Mouse (Mus musculus): Measurements from ENCODE around the gene Olfr521. TPM values are rescaled to one million over a fixed set of nuclear protein-coding genes. Genes with fewer than 3 reads are reported as not detected.

The Olfr521 gene
- total and polyA plus RNA-seq, 3 experiments: not detected

GRCm38 (mm10) chr7:99790816-99791215 is 27.5 kb downstream of the Olfr521 start:
- DNase-seq (ENCODE audit: extremely low read depth): no peak
- Histone ChIP-seq H3K4me3 (replicated peaks in 1 of 3; ENCODE audit: low read depth in 2 of 3, low read length in 2 of 3, poor library complexity in 1 of 3) (no peak overlapping the region), H3K36me3 (replicated peaks in 1 of 2; ENCODE audit: control insufficient read depth in 1 of 2, insufficient read depth in 1 of 2, low read length in 1 of 2) (no peaks in the 10 kb centered on the region), H3K9ac (ENCODE audit: insufficient read depth, low read depth) (no peak overlapping the region), H3K27me3 (replicated peaks) (no peaks in the 10 kb centered on the region), H3K4me1 (ENCODE audit: control insufficient read depth in 1 of 2, insufficient read depth in 2 of 2) (peaks cover 10 to 34% of the 10 kb centered on the region in 2 experiments; a peak in 3 of 4 replicates), H3K79me2 (replicated peaks; ENCODE audit: control insufficient read depth, extremely low read depth, insufficient read depth, poor library complexity, severe bottlenecking) (no peaks in the 10 kb centered on the region), H3K27ac (ENCODE audit: insufficient read depth, low read depth) (no peak overlapping the region), H3K4me2 (ENCODE audit: insufficient read depth, low read depth, poor library complexity, severe bottlenecking) (no peak overlapping the region), H3K9me3 (replicated peaks; ENCODE audit: low read length) (peaks cover 23% of the 10 kb centered on the region)
- in situ Hi-C loops (cut with MboI; ENCODE audit: low pct_ligation_motif_present, low pct_unique_long_range_greater_than_20kb, low sequenced_read_pairs) (no loop called here), dilution Hi-C loops (cut with MboI; ENCODE audit: extremely low pct_ligation_motif_present, extremely low pct_unique_long_range_greater_than_20kb, low sequenced_read_pairs) (no loop called here)
- TF ChIP-seq E2F4 (IDR thresholded peaks at IDR 0.05; ENCODE audit: insufficient replicate concordance, low read depth, low read length) (no peak), CTCF (conservative IDR thresholded peaks at IDR 0.05 in 1 of 2, IDR thresholded peaks at IDR 0.05 in 1 of 2; ENCODE audit: low read depth in 2 of 2, low read length in 2 of 2) (no peak), KAT2A (IDR thresholded peaks at IDR 0.05; ENCODE audit: insufficient replicate concordance, low read length) (no peak), JUND (conservative IDR thresholded peaks at IDR 0.05; ENCODE audit: low read depth, low read length) (no peak), USF1 (IDR thresholded peaks at IDR 0.05; ENCODE audit: low read depth, low read length) (no peak), GABPA (IDR thresholded peaks at IDR 0.05; ENCODE audit: insufficient replicate concordance, low read depth, low read length) (no peak), NRF1 (IDR thresholded peaks at IDR 0.05; ENCODE audit: low read depth, low read length) (no peak), MAZ (IDR thresholded peaks at IDR 0.05; ENCODE audit: low read depth, low read length) (no peak), ZC3H11A (IDR thresholded peaks at IDR 0.05; ENCODE audit: low read depth, low read length) (no peak)

- in situ Hi-C loops (cut with MboI; ENCODE audit: low pct_ligation_motif_present, low pct_unique_long_range_greater_than_20kb, low sequenced_read_pairs): no loop called here
- Histone ChIP-seq H3K79me2 (replicated peaks; ENCODE audit: control insufficient read depth, extremely low read depth, insufficient read depth, poor library complexity, severe bottlenecking) (no peaks in the 10 kb centered on the region), H3K4me2 (ENCODE audit: insufficient read depth, low read depth, poor library complexity, severe bottlenecking) (no peak overlapping the region), H3K9ac (ENCODE audit: insufficient read depth, low read depth) (no peak overlapping the region), H3K27ac (ENCODE audit: insufficient read depth, low read depth) (no peak overlapping the region; the same call in 1 of the 2 replicates), H3K4me1 (ENCODE audit: control insufficient read depth in 1 of 2, insufficient read depth in 2 of 2) (peaks cover 15 to 41% of the 10 kb centered on the region in 2 experiments), H3K36me3 (replicated peaks in 1 of 2; ENCODE audit: control insufficient read depth in 1 of 2, insufficient read depth in 1 of 2, low read length in 1 of 2) (no peaks in the 10 kb centered on the region), H3K27me3 (replicated peaks) (no peaks in the 10 kb centered on the region), H3K4me3 (replicated peaks in 1 of 3; ENCODE audit: low read depth in 2 of 3, low read length in 2 of 3, poor library complexity in 1 of 3) (no peak overlapping the region), H3K9me3 (replicated peaks; ENCODE audit: low read length) (peaks cover 23% of the 10 kb centered on the region)
- TF ChIP-seq PAX5 (IDR thresholded peaks at IDR 0.05; ENCODE audit: low read length) (no peak), BHLHE40 (IDR thresholded peaks at IDR 0.05; ENCODE audit: low read depth, low read length) (0 out of 2 replicates have a peak, but pooled peaks have one; percentile 7), ZMIZ1 (IDR thresholded peaks at IDR 0.05; ENCODE audit: low read depth, low read length) (no peak), ZNF384 (IDR thresholded peaks at IDR 0.05; ENCODE audit: low read depth, low read length) (no peak), HCFC1 (IDR thresholded peaks at IDR 0.05; ENCODE audit: low read depth, low read length) (no peak), ZKSCAN1 (IDR thresholded peaks at IDR 0.05; ENCODE audit: borderline replicate concordance, low read depth, low read length) (no peak), TBP (conservative IDR thresholded peaks at IDR 0.05; ENCODE audit: low read depth, low read length) (no peak), ELF1 (IDR thresholded peaks at IDR 0.05; ENCODE audit: low read depth, low read length) (no peak), ETS1 (conservative IDR thresholded peaks at IDR 0.05; ENCODE audit: low read depth, low read length) (peak; percentile 48; the same call in 1 of the 2 replicates), NELFE (IDR thresholded peaks at IDR 0.05; ENCODE audit: low read depth, low read length) (no peak), USF2 (conservative IDR thresholded peaks at IDR 0.05; ENCODE audit: low read depth, low read length) (no peak)
- dilution Hi-C loops (cut with MboI; ENCODE audit: extremely low pct_ligation_motif_present, extremely low pct_unique_long_range_greater_than_20kb, low sequenced_read_pairs): no loop called here
- DNase-seq (ENCODE audit: extremely low read depth): peak; percentile 31
Observed at GRCm38 (mm10) chr7:99794096-99794495, 30.8 kb downstream of the Olfr521 start.

All from CH12.LX (cell line).